Mouse (Mus musculus) cortical plate, adult 2 months (tissue): ENCODE results near the gene Bmper.

ENCODE experiments used
- CTCF ChIP-seq: fragments of 200-500 bp; IDR thresholded peaks from 2 replicates; pipeline ENCODE4 v1.5.1; 2011; ENCODE audit warnings: mild to moderate bottlenecking, control low read depth, low read length; ENCODE audit not compliant: insufficient read depth; ENCODE audit errors: extremely low read depth
- POLR2A ChIP-seq: fragments of 200-500 bp; IDR thresholded peaks from 2 replicates; pipeline ENCODE4 v1.6.1; 2011; ENCODE audit warnings: mild to moderate bottlenecking, low read length, control low read depth; ENCODE audit not compliant: insufficient read depth; ENCODE audit errors: extremely low read depth

- TF ChIP-seq CTCF = no peak
- TF ChIP-seq POLR2A = no peak
Measured at GRCm38 (mm10) chr9:23205757-23206156, 17.1 kb upstream of the Bmper start.
